Mouse (Mus musculus) activated CD4-positive, CD25-positive, alpha-beta regulatory T cell, adult 4 months (primary cell): ENCODE data around the gene Podn. TPM values are rescaled to one million over a fixed set of nuclear protein-coding genes. Genes with fewer than 3 reads are reported as not detected.

Experiments used
- ATAC-seq: one replicate; pipeline ENCODE4 v1.8.0; 2017
- polyA plus RNA-seq, 2 experiments: library from polyadenylated mRNA; unstranded; fragments of 100-300 nt; shearing (Covaris generic); gene quantifications; one replicate each; pipeline ENCODE4 v1.2.1; 2017

Podn gene
- polyA plus RNA-seq, 2 experiments from 2014 or later = not detected

DNA sequence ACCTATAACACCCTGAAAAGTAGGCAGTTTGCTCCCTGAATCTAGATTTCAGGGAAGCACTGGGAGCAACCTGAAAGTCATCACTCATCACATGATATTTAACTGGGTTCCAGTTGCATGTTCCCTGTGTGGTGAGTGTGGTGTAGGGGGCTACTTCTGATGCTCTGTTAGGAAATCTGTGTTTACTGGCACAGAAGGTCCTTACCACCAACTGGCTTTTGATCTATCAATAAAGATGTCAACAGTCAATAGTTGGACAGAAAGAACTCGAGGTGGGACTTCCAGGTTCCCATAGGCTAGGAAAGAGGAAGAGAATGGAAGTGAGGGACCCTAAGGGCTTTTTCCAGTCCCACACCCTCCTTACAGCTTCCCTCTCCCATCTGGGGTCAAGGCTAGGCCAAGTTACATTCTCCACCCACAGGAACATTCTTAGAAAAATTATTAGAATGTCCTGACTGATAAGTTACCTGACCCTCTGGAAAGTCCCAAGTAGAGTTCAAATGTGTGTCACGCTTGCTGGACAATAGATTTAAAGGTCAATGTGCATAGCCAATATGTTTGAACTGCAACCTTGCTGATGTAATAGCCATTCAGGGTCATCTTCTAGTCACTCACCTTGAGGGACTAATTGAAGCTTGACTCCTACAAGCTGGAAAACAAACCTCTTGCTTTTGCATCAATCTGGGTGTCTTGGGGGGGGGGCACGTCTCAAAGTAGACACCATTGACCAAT lies 18.9 kb downstream of the Podn start:
- ATAC-seq = no peak

DNA sequence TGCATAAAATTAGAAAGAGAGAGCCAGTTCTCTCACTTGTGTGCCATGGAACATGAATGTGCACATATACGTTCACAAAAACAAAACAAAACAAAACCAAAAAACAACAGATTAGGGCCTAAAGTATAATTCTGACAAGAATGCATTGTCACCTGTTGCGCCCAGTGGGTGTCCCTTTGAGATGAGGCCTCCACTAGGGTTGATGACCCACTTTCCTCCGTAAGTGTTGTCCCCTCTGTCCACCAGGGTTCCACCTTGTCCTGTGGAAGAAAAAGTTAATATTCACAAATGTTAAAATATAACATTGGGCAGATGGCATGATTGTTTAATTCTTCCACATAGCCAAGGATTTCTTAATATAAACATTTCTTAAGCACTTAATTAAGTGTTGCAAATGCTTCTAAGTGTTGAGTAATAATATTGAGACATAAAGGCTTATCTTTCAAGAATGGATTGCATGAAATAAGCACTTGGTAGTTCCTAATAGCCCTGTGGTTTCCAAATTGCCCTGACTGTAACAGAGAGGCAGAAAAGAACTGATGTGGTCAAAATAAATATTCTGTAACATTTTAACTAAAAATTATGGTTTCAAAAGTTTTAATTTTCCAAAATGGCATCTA lies 21.9 kb downstream of the Podn start:
- ATAC-seq = no peak

DNA sequence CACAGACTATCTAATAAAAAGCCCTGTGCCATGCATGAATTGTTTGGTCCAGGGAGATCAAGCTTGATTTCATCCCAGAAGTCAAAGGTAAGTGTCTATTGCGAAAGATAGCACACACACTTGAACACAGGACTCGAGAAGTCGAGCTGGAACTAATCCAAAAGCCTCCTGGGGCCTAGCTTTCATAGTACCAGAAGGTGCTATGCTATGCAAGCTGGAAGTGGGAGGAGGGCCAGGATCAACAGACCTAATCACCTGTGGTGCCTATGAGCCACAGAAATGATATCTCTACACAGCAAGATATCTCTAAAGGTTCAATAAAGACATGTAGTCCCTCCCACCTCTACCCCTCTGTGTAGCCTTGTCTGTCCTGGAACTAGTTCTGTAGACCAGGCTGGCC lies 24.2 kb downstream of the Podn start:
- ATAC-seq = no peak

DNA sequence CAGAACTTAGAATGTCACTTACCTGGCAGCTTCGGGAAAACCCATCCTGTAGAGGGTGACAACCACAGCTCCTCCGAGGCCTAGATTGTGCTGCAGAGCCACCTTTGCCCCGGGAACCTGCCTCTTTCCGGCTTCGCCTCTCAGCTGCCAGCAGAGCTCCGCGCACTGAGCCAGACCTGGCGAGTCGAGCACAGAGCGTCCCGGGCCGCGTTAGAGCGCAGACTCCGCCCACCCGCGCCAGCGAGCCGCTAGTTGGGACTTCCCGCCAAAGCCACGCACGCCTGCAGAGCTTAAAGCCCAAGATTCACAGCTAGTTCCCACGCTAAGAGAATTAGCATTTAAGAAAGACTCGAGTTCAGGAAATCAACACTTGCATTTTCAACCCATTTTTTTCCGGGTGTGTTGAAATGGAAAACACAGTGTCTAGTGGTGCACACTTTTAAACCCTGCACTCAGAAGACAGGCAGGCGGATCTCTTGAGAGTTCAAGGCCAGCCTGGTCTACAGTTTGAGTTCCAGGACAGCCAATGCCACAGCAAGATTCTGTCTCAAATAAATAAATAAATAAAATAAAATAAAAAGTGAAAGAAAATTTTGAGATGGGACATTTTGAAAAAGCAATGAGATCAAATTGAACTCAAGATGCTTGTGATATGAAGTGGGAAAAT lies 24.9 kb downstream of the Podn start:
- peak; percentile 98 for ATAC-seq

DNA sequence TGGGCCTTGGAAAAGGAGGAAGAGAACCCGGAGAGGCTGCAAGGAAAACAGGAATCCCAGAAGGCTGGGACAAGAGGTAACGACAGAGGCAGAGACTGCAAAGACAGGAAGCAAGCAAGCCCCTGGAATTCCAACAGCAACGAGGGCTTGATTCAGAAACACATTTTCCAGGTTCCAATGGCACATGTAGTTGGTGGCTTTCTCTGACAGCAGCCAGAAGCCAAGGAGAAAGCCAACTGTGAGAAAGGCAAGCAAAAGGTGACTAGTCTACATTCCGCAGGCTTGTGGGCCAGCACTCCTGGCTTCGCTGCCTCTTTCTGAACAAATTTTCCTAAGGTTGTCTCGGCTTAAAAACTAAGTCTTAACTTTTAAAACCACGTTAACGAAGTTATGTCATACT lies 25.5 kb downstream of the Podn start:
- ATAC-seq = no peak

DNA sequence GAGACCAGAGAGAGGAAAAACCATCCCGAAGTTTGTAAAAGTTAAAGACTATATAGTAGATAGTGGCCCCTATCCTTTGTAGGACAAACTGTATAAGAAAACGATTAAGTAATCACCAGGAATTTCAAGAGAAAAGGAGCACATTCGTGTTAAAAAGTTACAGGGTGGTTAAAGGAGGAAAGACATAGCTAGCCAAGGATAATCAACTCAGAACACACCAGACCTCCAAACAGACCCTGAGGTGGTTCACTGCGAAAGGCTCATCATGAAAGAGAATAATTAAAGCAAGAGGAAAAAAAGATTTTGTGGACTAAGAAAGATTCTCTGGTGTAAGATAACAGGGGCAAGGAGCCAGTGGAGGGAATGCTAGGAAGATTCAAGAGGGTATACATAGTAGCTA lies 26.0 kb downstream of the Podn start:
- no peak for ATAC-seq

DNA sequence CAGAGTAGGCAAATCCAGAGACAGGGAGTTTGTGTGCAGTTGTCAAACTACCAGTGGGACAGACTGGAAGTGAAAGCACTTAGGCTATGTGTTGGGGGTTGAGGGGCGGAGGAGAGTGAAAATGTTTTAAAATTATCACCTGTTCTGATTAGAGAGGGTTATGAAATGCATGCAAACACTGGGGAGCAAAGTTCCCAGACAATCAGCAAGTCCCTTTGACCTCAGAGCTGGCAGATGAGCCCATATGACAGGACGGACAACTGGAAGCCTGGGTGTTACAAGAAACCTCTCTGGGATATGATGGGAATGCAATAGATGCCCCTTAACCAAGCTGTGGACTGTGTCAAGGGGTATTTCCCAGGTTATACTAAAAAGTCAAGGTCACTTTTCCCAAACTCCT lies 28.2 kb downstream of the Podn start:
- ATAC-seq = no peak

DNA sequence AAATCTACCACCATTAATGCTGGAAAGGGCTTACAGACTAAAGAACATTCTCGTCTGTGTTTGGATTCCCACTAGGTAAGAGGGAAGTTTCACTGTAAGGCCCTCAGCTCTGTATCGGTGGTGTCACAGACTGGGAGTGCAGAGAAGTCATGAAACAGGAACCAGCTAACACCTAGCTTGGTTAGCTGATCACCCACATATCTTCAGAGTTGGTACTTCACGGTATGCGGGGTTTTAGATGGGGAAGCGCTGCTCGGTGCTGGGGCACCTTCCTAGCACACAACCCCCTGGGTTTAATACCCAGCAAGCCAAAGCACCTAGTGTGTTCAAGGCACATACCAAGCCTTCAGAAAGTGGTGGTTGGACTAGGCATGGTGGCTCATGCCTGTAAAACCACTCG lies 29.0 kb downstream of the Podn start:
- ATAC-seq = no peak

DNA sequence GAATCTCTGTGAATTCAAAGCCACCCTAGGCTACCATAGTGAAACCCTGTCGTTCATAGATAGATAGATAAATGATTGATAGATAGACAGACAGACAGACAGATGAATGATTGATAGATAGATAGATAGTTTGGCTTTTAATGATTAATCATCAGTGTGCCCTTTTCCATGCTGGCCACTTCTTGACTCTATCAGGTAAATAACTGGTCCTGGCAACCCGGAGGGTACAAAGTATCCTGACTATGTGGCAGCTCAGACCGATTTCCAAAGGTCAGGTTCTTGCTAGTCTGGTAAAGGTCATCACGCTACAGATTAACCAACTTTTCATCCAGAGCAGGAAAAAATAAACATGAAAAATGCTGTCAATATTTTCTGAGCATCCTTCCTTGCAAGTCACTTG lies 29.7 kb downstream of the Podn start:
- ATAC-seq = no peak

DNA sequence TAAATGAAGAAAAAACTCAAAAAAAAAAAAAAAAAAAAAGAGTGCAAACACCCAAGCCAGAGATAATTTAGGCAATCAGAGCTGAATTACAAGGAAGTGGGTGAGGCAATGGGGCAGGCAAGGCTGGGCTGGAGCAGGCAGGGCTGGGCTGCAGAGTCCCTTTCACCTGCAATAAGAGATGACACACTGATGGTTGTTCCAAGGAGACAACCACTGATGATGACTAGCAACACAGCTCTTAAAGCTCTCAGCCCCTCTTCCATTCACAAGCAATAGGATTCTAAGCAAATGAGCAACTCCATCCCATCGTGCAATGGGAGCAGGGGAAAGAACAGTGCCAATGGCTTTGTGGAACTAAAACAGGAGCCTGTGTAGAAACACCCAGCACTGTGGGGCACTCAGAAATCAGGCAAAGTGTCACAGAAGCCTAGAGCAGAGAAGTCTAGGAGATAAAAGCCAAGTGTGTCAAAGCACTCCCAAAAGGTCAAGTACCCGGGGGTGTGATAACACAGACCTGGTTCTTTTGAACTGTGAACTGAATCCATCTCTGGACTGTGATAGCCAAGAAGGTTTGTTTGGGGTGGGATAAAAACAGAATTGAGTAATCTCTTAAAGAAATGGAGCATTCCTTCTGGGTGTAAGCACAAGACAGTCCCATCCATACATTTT lies 30.9 kb downstream of the Podn start:
- ATAC-seq = no peak

DNA sequence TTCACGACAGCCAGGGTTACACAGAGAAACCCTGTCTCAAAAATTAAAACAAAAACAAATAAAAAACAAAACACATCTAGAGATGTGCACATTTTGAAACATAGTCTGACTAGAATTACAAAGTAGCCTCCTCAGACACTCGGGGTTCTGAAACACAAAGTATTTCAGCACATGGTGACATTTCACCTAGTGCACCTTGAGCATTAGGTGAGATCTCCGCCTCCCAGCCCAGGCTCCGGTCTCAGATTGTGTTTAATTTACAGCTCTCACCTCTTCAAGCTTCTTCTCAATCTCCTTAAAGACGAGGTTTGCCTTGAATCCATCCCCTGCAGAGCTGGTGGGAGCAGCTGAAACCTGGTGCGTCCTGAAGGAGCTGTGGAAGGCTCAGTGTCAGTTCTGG lies 32.6 kb downstream of the Podn start:
- no peak for ATAC-seq

DNA sequence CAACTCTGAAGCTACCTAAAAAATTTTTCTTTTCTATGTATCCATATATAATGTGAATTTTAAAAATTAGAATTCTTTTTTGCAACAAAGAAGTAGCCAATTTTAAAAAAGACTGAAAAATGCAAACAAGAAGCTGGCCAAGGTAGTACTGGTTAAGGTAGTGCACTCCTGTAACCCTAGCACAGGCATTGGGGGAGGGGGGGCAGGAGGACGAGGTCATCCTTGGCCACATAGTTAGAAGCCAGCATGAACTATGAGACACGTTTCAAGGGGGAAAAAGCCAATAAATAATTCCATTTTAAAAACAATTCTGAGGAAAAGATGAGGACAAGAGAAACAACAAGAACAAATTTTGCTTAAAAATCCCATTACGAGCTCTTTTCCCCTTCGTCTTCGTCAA lies 33.7 kb downstream of the Podn start:
- ATAC-seq = no peak

DNA sequence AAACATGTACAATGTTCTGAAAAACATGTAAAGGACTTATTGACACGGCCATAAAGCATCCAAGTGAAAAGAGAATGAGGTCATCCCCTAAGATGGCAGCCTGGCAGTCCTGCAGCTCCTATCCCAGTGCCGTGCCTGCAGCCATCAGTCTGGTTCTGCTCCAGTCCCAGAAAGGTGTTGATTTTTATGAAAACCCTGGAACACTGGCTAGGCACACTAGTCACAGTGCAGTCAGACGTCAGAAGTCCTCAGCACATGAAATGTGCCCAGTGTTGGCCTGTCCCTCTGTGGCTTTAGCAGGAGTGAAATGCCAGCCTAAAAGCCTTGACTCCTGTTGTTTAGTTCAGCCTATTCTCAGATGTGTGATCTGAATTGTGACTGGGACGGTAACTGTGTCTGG lies 35.5 kb downstream of the Podn start:
- no peak for ATAC-seq

DNA sequence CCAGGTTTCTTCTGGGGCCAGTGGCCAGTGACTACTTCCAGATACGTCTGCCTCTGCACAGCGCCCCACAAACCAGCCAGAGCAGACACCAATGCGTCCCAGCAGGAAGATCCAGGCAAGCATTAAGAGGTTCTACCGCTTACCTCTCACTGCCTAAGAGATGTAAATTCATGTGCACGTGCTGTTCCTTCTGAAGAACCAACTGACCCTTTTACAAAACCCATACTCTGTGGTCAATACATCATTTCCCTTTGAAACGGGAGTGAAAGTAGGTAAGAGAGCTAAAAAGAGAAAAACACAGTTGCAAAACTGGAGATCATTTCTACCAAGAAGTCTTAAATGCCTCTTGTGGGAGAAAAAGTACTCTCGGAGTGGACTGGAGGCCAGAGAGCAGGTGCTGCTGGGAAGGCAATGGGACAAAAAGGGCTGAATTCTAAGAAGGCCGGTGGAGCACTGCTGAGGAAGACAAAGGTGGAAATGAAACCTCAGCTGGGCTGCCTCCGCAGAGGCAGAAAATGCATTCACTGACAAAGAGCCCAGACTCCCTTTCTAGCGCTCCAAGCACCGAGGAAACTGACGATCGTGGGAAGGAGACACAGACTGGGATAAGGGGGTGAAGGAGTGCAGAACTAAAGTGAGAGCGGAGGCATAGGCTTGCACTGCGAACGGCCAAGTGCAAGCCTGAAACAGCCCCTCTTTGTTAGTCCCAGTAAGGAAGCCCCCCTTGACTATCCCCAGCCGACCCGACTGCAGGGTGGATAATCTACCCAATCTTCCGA lies 36.5 kb downstream of the Podn start:
- no peak for ATAC-seq

DNA sequence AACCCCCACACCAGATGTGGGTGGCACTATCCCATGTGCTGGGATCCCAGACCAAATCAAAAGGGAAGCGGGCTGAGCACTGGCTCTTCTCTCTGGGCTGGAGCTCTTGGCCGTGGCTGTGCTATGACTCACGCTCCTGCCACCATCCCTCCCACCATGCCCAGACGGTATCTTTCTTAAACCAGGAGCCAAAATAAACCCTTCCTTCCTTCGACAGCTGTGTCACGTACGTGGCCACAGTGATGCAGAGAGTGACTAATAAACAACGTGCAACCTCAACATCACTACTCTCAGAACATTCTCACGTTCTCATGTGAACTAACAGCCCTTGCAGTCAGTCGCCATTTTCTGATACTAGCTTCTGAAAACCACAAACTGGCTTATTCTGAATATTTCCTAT lies 38.1 kb downstream of the Podn start:
- ATAC-seq = no peak

DNA sequence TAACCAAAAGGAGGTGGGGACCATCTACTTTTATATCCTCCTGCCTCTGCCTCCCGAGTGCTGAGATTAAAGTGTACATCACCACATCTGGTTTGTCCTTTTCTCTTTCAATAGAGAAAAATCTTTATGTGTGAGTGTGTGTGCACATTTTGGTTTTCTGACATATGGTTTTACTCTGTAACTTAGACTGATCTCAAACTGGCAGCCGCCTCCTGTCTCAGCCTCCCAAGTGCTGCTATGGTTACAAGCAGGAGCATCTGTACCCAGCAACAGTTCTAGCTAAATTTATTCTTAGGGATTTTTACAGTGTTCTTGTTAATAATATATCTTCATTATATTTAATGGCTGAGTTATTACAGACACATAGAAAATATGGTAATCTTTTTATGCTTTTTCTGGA lies 39.0 kb downstream of the Podn start:
- no peak for ATAC-seq

DNA sequence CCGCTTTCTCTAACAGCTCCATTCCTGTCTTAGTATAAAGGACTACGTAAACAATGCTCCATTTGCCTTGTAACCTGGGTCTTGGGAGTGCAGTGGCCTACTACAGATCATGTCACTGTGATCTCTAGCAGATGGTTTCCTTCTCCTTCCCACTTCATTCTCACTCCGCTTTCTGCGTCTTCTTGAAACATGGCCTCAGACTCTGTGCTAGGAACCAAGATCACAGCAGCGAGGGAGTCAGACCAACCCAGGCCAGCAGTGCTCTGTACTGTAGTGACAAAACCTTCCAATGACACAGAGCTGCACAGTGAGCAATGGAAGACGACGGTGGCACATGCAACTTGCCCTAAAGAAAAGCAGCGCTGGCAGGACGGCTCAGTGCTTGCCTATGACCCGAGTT lies 40.4 kb downstream of the Podn start:
- ATAC-seq = no peak

DNA sequence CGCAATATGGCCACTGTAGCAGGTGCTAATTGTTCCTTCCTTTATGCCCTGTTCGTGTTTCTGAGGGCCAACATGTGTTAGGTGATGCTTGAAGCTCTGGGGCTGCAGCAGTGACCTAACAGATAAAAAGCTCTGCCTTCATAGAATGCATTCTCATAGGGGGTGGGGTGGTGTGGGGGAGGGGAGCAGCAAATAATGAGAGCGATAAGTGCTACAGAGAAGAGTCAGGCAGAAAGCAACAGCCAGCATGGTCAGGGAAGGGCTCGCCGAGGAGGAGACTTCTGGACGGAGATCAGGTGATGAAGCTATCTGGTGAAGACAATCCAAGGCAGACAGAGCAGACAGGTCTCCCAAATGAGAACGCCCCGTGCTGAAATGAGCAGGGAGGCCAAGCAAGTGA lies 43.6 kb downstream of the Podn start:
- ATAC-seq = no peak

DNA sequence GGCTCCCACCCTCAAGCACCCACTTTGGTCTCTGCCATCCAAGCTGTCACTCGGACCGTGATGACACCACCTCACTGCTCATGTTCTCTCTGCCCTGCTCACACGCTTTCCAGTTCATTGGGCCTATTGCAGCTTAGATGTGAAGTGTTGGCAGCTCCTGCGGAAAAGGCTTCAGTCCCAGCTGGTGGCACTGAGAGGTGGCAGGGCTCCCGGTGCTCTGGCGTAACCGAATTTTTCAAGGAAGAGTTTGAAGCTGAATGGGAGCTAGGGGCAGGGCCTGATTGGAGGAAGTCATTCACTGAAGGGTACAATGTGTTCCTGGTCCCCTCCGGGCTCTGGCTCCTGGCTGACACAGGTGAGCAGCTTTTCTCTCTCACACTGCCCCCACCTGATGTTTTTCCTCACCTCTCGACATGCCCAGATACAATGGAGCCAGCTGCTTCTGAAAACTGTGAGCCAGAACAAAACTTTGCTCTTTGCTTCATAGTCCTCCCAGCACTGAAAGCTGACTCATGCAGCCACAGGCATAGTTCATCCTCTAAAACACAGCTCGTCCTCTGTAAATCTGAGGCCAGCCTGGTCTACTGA lies 44.5 kb downstream of the Podn start:
- no peak for ATAC-seq

DNA sequence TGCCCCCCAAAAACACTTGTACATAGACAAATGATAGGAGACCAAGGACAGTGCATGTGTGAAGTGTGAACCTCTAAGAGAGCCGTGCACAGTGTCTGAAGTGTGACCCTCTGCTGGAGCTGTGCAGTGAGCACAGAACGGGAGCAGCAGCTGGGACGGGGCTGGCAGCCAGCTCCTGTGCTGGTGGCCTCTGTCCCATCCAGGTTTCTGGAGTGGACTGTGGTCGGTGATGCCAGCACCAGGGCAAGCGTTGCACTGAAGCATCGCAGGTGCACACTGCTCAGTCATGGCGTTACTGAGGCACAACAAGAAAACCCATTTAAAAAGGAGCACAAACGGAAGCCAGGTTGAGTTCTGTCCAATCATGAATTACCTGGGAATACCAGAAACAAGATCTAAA lies 50.1 kb downstream of the Podn start:
- no peak for ATAC-seq

DNA sequence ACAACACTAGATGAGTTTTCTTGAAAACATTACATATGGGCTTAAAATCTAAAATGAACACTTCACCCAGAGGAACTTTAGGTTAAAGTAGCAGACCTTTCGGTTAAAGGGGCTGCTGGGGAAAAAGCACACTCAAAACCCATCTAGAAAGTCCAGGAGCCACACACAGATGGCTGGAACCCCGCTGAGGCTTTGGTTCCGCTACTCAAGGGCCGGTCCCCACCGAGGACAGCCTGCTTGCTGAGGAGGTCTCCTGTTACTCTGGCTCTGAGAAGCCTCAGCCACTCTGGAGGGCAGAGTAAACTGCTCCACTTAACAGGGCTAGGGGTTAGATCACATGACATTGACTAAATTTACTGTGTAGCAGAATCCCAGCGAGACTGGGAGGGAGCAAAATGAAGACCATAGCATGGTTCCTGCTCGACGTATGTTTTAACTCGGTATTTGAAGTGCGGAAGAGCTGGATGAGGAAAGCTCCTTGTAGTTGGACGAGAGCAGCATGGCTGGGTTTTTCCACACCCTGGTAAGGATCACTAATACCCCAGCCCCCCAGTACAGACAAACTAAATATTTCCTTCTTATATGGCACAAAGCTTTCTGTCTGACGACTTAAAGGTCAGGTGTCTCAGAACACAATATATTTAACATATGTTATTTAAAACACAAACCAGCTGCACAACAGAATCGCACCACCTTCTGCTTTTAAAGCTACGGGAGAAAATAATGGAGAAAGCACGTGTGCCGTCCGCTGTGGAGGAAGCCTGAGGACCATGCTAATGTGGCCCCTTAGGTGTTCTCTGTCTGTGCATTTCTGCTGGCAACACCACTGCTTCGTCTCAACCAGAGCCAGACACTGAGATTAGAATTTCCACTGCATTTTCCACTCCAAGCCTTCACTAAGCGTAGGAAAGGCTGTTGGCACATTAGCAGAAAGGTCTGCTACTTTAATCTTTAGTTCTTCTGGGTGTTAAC lies 50.8 kb downstream of the Podn start:
- no peak for ATAC-seq
